Mouse (Mus musculus) intestine, postnatal 0 days (tissue): ENCODE measurements at regions not wholly inside any gene's neighbourhood (a gene's known extent, or its start where the extent isn't known, plus 50 kb on each side); places are given as distances from the start of the nearest gene placed in this dataset.

Source experiments
- ATAC-seq: fragments of 200-750 bp; cut with Nextera tagmentation; 2 replicates; pipeline ENCODE4 v1.8.0; 2017; ENCODE audit warnings: mild to moderate bottlenecking, moderate TSS enrichment, moderate library complexity
- H3K27ac ChIP-seq: fragments of 300-500 bp; sonication (generic); 2 replicates; pipeline ENCODE4 v1.5.1; 2014; ENCODE audit warnings: mild to moderate bottlenecking, low read depth, low read length, moderate library complexity
- H3K27me3 ChIP-seq: fragments of 300-500 bp; sonication (generic); replicated peaks from 2 replicates; pipeline ENCODE4 v1.6.1; 2014; ENCODE audit warnings: low read length, mixed read lengths; ENCODE audit not compliant: control insufficient read depth, insufficient read depth
- H3K36me3 ChIP-seq: fragments of 300-500 bp; sonication (generic); 2 replicates; pipeline ENCODE4 v1.6.1; 2014; ENCODE audit warnings: mild to moderate bottlenecking, moderate library complexity; ENCODE audit not compliant: control insufficient read depth, insufficient read depth
- H3K4me1 ChIP-seq: fragments of 300-500 bp; sonication (generic); replicated peaks from 2 replicates; pipeline ENCODE4 v1.6.1; 2014; ENCODE audit warnings: antibody characterized with exemption, low read length, mixed read lengths; ENCODE audit not compliant: control insufficient read depth, insufficient read depth
- H3K4me2 ChIP-seq: fragments of 300-500 bp; sonication (generic); replicated peaks from 2 replicates; pipeline ENCODE4 v1.6.1; 2014; ENCODE audit warnings: low read depth, mild to moderate bottlenecking, moderate library complexity
- H3K4me3 ChIP-seq: fragments of 300-500 bp; sonication (generic); 2 replicates; pipeline ENCODE4 v1.5.1; 2014; ENCODE audit warnings: low read depth, low read length
- H3K9ac ChIP-seq: fragments of 300-500 bp; sonication (generic); 2 replicates; pipeline ENCODE4 v1.6.1; 2014; ENCODE audit warnings: mild to moderate bottlenecking, low read depth, low read length
- H3K9me3 ChIP-seq: fragments of 300-500 bp; sonication (generic); 2 replicates; pipeline ENCODE4 v1.6.1; 2016; ENCODE audit warnings: mixed run types; ENCODE audit not compliant: control insufficient read depth
- CTCF ChIP-seq: sonication (generic); IDR thresholded peaks from 2 replicates; pipeline ENCODE4 v1.5.1; 2016; ENCODE audit warnings: low read depth, mild to moderate bottlenecking, control low read depth, antibody characterized with exemption, moderate library complexity
- WGBS: fragments of 180-500 bp; shearing (Covaris S2); extraction: QIAGEN DNeasy Blood & Tissue Kit; methylation state at CpG from one replicate; pipeline ENCODE4 v1.1.7; 2014; 5-methylcytosine and 5-hydroxymethylcytosine counted together

DNA sequence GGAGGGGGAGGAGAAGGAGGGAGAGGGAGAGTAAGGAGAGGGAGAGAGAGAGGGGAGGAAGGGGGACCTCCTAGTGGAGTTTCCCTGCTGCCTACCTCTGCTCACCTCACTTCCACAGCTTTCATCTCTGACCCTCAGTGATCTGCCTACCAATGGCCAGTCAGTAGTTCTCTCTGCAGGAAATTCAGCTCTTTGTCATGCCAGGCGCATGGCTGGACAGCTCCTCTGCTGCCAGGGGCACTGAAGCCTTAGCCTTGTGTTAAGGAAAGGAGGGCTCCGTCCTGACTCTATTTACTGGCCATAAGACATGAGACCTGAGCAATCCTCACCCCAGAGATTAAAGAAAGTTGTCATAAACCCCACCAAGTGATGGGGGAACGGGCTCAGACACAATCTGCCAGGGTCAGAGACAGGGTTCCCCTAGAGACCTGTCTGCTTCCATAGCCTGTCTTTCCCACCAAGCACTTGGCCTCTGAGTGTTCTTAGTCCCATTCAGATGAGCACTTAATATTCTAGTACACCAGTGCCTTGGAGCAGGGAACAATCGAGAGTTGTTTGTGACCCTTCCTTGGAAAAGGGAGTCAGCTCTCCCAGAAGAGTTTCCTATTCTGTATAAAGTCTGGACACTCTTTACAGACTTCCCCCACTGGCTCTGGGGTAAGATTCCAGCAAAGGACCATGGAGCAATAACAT is 65.9 kb upstream of the Ppp2r5a start:
- no peaks in the 10 kb centered on the region for H3K9me3 ChIP-seq
- H3K4me1 ChIP-seq, result no peaks in the 10 kb centered on the region
- WGBS, result 73% methylated on average over 4 of the region's 4 CpGs
- no peak for ATAC-seq
- TF ChIP-seq CTCF, result no peak
- H3K27ac ChIP-seq, result no peak overlapping the region
- H3K4me2 ChIP-seq, result no peak overlapping the region
- H3K36me3 ChIP-seq, result no peaks in the 10 kb centered on the region
- no peaks in the 10 kb centered on the region for H3K27me3 ChIP-seq
- H3K9ac ChIP-seq, result no peak overlapping the region
- H3K4me3 ChIP-seq, result no peak overlapping the region

DNA sequence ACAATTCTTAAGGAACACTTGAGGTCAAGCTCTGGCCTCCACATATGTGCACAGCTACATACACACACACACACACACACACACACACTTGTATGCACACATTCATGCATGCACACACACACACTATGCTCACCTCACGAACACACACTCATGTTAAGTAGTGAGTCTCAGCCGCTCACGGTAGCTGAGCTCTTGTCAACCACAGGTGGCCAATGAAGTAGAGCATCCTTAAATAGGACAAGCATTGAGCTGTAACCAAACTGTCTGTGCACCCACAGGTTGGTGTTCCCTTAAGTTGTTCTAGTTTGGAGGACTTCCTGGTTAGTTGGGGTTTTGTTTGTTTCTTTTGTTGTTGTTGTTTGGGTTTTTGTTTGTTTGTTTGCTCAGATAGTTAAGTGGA is 63.2 kb upstream of the Ppp2r5a start:
- ATAC-seq, result no peak
- Histone ChIP-seq H3K9ac (no peak overlapping the region), H3K4me2 (no peak overlapping the region), H3K27ac (no peak overlapping the region), H3K36me3 (no peaks in the 10 kb centered on the region), H3K4me3 (no peak overlapping the region), H3K27me3 (no peaks in the 10 kb centered on the region), H3K9me3 (no peaks in the 10 kb centered on the region), H3K4me1 (peaks cover 2% of the 10 kb centered on the region; the same call in 1 of the 2 replicates)
- no peak for TF ChIP-seq CTCF
- 93% methylated on average over 3 of the region's 3 CpGs for WGBS

GRCm38 (mm10) chr1:191465723-191466122 is 62.7 kb upstream of the Ppp2r5a start:
- Histone ChIP-seq H3K4me3 (no peak overlapping the region), H3K27ac (no peak overlapping the region), H3K9me3 (no peaks in the 10 kb centered on the region), H3K9ac (no peak overlapping the region), H3K4me1 (peaks cover 2% of the 10 kb centered on the region; the same call in 1 of the 2 replicates), H3K27me3 (no peaks in the 10 kb centered on the region), H3K36me3 (no peaks in the 10 kb centered on the region), H3K4me2 (no peak overlapping the region)
- WGBS, result 76% methylated on average over 4 of the region's 4 CpGs
- TF ChIP-seq CTCF, result no peak
- no peak for ATAC-seq

DNA sequence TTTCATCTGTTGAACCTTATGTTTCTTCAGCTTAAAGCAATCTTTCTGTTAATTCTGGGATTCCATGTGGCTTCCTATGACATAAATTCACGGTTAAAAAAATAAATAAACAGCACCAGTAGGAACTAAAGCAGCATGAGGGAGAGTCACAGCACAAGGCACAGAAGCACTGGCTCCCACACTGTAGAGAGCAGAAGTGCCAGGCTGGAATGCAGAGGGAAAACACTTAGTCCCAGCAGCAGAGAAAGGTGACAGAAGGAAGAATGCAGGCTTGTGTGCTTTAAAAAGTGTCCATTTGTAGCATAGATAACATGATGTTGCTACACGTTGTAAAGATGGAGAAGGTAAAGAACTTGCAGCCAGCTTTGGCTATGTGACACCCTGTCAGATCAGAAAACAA is 62.1 kb upstream of the Ppp2r5a start:
- Histone ChIP-seq H3K27ac (no peak overlapping the region), H3K27me3 (no peaks in the 10 kb centered on the region), H3K4me3 (no peak overlapping the region), H3K9ac (no peak overlapping the region), H3K4me2 (no peak overlapping the region), H3K4me1 (peaks cover 2% of the 10 kb centered on the region; the same call in 1 of the 2 replicates), H3K36me3 (no peaks in the 10 kb centered on the region), H3K9me3 (no peaks in the 10 kb centered on the region)
- WGBS, result 28% methylated on average over 2 of the region's 2 CpGs
- ATAC-seq, result no peak
- no peak for TF ChIP-seq CTCF

DNA sequence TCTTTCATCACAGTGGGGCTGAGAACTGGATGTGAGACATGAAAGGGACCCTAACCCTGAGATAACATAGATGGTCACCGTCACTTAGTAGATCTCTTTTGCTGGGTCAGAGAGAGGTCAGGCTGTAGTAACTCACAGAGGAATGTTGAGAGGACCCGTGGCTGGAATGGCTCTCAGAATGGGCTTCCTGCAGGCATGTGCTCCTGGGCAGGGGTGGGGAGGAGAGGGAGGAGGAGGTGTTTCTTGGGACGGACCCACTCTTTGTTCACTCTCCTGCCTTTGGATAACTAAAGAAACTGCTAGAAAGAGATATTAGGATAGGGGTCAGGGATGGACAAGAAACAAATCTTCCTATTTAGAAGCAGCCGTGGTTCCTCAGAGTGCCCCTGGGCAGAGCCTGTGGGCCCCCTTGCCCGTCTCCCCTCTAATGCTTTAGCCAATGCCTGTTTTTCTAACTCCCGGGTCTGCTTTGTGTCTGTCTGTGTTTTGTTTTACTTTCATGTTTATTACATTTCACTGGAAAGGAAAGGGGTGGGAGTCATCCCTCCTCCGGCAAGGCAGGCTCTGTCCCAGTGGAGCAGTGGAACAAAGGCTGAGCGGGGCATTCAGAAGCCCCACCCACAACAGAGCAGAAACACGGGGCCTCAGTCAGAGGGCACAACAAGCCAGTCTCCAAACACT is 58.9 kb upstream of the Ppp2r5a start:
- 22% methylated on average over 9 of the region's 9 CpGs for WGBS
- Histone ChIP-seq H3K4me2 (peak overlapping the region; percentile 45; the same call in 1 of the 2 replicates), H3K9me3 (no peaks in the 10 kb centered on the region), H3K27ac (peak overlapping the region; percentile 68; the same call in 1 of the 2 replicates), H3K36me3 (no peaks in the 10 kb centered on the region), H3K4me3 (no peak overlapping the region), H3K27me3 (no peaks in the 10 kb centered on the region), H3K4me1 (peaks cover 2% of the 10 kb centered on the region; the same call in 1 of the 2 replicates), H3K9ac (no peak overlapping the region)
- no peak for TF ChIP-seq CTCF
- peak; percentile 57 for ATAC-seq

DNA sequence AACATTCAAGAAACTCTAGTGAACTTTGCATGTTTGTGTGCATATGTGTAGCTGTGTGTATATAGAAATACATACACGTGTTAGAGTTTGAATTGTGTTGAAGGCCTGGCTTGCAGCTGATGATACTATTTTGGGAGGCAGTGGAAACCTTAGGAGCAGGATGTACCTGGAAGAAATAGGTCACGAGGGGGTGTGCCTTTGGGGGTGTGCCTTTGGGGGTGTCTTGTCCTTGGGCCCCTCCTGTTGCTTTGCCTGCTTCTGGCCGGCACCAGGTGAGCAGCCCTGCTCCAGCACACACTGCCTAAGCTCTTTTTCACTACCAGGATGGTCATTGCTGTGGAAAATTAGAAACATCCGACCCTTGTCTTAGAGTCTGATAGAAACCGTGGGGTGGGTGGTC is 56.0 kb upstream of the Ppp2r5a start:
- Histone ChIP-seq H3K27ac (no peak overlapping the region), H3K27me3 (no peaks in the 10 kb centered on the region), H3K4me2 (no peak overlapping the region), H3K36me3 (no peaks in the 10 kb centered on the region), H3K4me1 (peaks cover 2% of the 10 kb centered on the region; the same call in 1 of the 2 replicates), H3K9ac (no peak overlapping the region), H3K4me3 (no peak overlapping the region), H3K9me3 (no peaks in the 10 kb centered on the region)
- 72% methylated on average over 5 of the region's 5 CpGs for WGBS
- ATAC-seq, result no peak
- TF ChIP-seq CTCF, result no peak
